Mouse (Mus musculus): Measurements from ENCODE around the gene Gm14214.

Gm14214 gene

GRCm38 (mm10) chr2:154776496-154776895 is 6.7 kb upstream of the Gm14214 start:
- DNase-seq (ENCODE audit: low read depth, low spot score), result no peak

- peak; percentile 28 for DNase-seq (ENCODE audit: low read depth, low spot score)
Measured at GRCm38 (mm10) chr2:154774032-154774431, 4.2 kb upstream of the Gm14214 start.

GRCm38 (mm10) chr2:154771604-154772003 is 1.8 kb upstream of the Gm14214 start:
- DNase-seq (ENCODE audit: low read depth, low spot score), result no peak

- no peak for DNase-seq (ENCODE audit: low read depth, low spot score)
Measured at GRCm38 (mm10) chr2:154767051-154767450, 2.8 kb downstream of the Gm14214 start.

- DNase-seq (ENCODE audit: low read depth, low spot score), result no peak
Measured at GRCm38 (mm10) chr2:154765554-154766008, 4.2 kb downstream of the Gm14214 start.

- no peak for DNase-seq (ENCODE audit: low read depth, low spot score)
Measured at GRCm38 (mm10) chr2:154764828-154765497, 4.9 kb downstream of the Gm14214 start.

- no peak for DNase-seq (ENCODE audit: low read depth, low spot score)
Measured at GRCm38 (mm10) chr2:154763226-154763625, 6.6 kb downstream of the Gm14214 start.

GRCm38 (mm10) chr2:154758454-154758853 is 11.4 kb downstream of the Gm14214 start:
- DNase-seq (ENCODE audit: low read depth, low spot score), result no peak

GRCm38 (mm10) chr2:154757691-154758090 is 12.1 kb downstream of the Gm14214 start:
- DNase-seq (ENCODE audit: low read depth, low spot score), result no peak

GRCm38 (mm10) chr2:154755791-154756190 is 14.0 kb downstream of the Gm14214 start:
- no peak for DNase-seq (ENCODE audit: low read depth, low spot score)

GRCm38 (mm10) chr2:154754068-154754560 is 15.7 kb downstream of the Gm14214 start:
- peak; percentile 53 for DNase-seq (ENCODE audit: low read depth, low spot score)

- no peak for DNase-seq (ENCODE audit: low read depth, low spot score)
Measured at GRCm38 (mm10) chr2:154751924-154752323, 17.9 kb downstream of the Gm14214 start.

GRCm38 (mm10) chr2:154749046-154750036 is 20.5 kb downstream of the Gm14214 start:
- DNase-seq (ENCODE audit: low read depth, low spot score), result no peak

GRCm38 (mm10) chr2:154748383-154748782 is 21.4 kb downstream of the Gm14214 start:
- DNase-seq (ENCODE audit: low read depth, low spot score), result no peak

- no peak for DNase-seq (ENCODE audit: low read depth, low spot score)
Measured at GRCm38 (mm10) chr2:154743915-154744314, 25.9 kb downstream of the Gm14214 start.

- DNase-seq (ENCODE audit: low read depth, low spot score), result no peak
Measured at GRCm38 (mm10) chr2:154742911-154743819, 26.7 kb downstream of the Gm14214 start.

- no peak for DNase-seq (ENCODE audit: low read depth, low spot score)
Measured at GRCm38 (mm10) chr2:154738621-154739020, 31.2 kb downstream of the Gm14214 start.

- DNase-seq (ENCODE audit: low read depth, low spot score), result peak; percentile 17
Measured at GRCm38 (mm10) chr2:154735986-154736385, 33.8 kb downstream of the Gm14214 start.

GRCm38 (mm10) chr2:154735416-154735815 is 34.4 kb downstream of the Gm14214 start:
- no peak for DNase-seq (ENCODE audit: low read depth, low spot score)

GRCm38 (mm10) chr2:154734977-154735376 is 34.9 kb downstream of the Gm14214 start:
- DNase-seq (ENCODE audit: low read depth, low spot score), result no peak

- peak; percentile 12 for DNase-seq (ENCODE audit: low read depth, low spot score)
Measured at GRCm38 (mm10) chr2:154732503-154733141, 37.2 kb downstream of the Gm14214 start.
